Mouse (Mus musculus) intestine, postnatal 0 days (tissue): ENCODE data around the gene Wdr35. TPM values are rescaled to one million over a fixed set of nuclear protein-coding genes. Genes with fewer than 3 reads are reported as not detected.

ENCODE experiments used
- ATAC-seq: fragments of 200-750 bp; cut with Nextera tagmentation; 2 replicates; pipeline ENCODE4 v1.8.0; 2017; ENCODE audit warnings: mild to moderate bottlenecking, moderate TSS enrichment, moderate library complexity
- H3K27ac ChIP-seq: fragments of 300-500 bp; sonication (generic); 2 replicates; pipeline ENCODE4 v1.5.1; 2014; ENCODE audit warnings: mild to moderate bottlenecking, low read depth, low read length, moderate library complexity
- H3K27me3 ChIP-seq: fragments of 300-500 bp; sonication (generic); replicated peaks from 2 replicates; pipeline ENCODE4 v1.6.1; 2014; ENCODE audit warnings: low read length, mixed read lengths; ENCODE audit not compliant: control insufficient read depth, insufficient read depth
- H3K36me3 ChIP-seq: fragments of 300-500 bp; sonication (generic); 2 replicates; pipeline ENCODE4 v1.6.1; 2014; ENCODE audit warnings: mild to moderate bottlenecking, moderate library complexity; ENCODE audit not compliant: control insufficient read depth, insufficient read depth
- H3K4me1 ChIP-seq: fragments of 300-500 bp; sonication (generic); replicated peaks from 2 replicates; pipeline ENCODE4 v1.6.1; 2014; ENCODE audit warnings: antibody characterized with exemption, low read length, mixed read lengths; ENCODE audit not compliant: control insufficient read depth, insufficient read depth
- H3K4me2 ChIP-seq: fragments of 300-500 bp; sonication (generic); replicated peaks from 2 replicates; pipeline ENCODE4 v1.6.1; 2014; ENCODE audit warnings: low read depth, mild to moderate bottlenecking, moderate library complexity
- H3K4me3 ChIP-seq: fragments of 300-500 bp; sonication (generic); 2 replicates; pipeline ENCODE4 v1.5.1; 2014; ENCODE audit warnings: low read depth, low read length
- H3K9ac ChIP-seq: fragments of 300-500 bp; sonication (generic); 2 replicates; pipeline ENCODE4 v1.6.1; 2014; ENCODE audit warnings: mild to moderate bottlenecking, low read depth, low read length
- H3K9me3 ChIP-seq: fragments of 300-500 bp; sonication (generic); 2 replicates; pipeline ENCODE4 v1.6.1; 2016; ENCODE audit warnings: mixed run types; ENCODE audit not compliant: control insufficient read depth
- CTCF ChIP-seq: sonication (generic); IDR thresholded peaks from 2 replicates; pipeline ENCODE4 v1.5.1; 2016; ENCODE audit warnings: low read depth, mild to moderate bottlenecking, control low read depth, antibody characterized with exemption, moderate library complexity
- WGBS: fragments of 180-500 bp; shearing (Covaris S2); extraction: QIAGEN DNeasy Blood & Tissue Kit; methylation state at CpG from one replicate; pipeline ENCODE4 v1.1.7; 2014; 5-methylcytosine and 5-hydroxymethylcytosine counted together
- polyA plus RNA-seq: library from polyadenylated mRNA; unstranded; fragments of >200 nt; fragmentation: Nextera tagmentation; extraction: Ambion mirVana; gene quantifications from 2 replicates; pipeline ENCODE4 v1.2.1, GENCODE M21; 2015

Wdr35 gene
- polyA plus RNA-seq, 1 experiment from 2014 or later, result 2.5 TPM

- peak; percentile 99 for TF ChIP-seq CTCF
- Histone ChIP-seq H3K4me1 (no peaks in the 10 kb centered on the region), H3K4me3 (no peak overlapping the region), H3K9ac (no peak overlapping the region), H3K36me3 (no peaks in the 10 kb centered on the region), H3K9me3 (no peaks in the 10 kb centered on the region), H3K4me2 (no peak overlapping the region), H3K27ac (no peak overlapping the region), H3K27me3 (no peaks in the 10 kb centered on the region)
- 65% methylated on average over 8 of the region's 8 CpGs for WGBS
- peak; percentile 75 for ATAC-seq
Observed at GRCm38 (mm10) chr12:9052075-9052829, 78.6 kb downstream of the Wdr35 start.

GRCm38 (mm10) chr12:9053345-9053744 lies 79.7 kb downstream of the Wdr35 start:
- WGBS, result 66% methylated on average over 7 of the region's 7 CpGs
- H3K9ac ChIP-seq, result no peak overlapping the region
- TF ChIP-seq CTCF, result no peak
- H3K4me1 ChIP-seq, result no peaks in the 10 kb centered on the region
- no peaks in the 10 kb centered on the region for H3K27me3 ChIP-seq
- no peaks in the 10 kb centered on the region for H3K9me3 ChIP-seq
- H3K27ac ChIP-seq, result no peak overlapping the region
- no peak overlapping the region for H3K4me3 ChIP-seq
- H3K36me3 ChIP-seq, result no peaks in the 10 kb centered on the region
- H3K4me2 ChIP-seq, result no peak overlapping the region
- ATAC-seq, result no peak

GRCm38 (mm10) chr12:9054012-9054411 lies 80.3 kb downstream of the Wdr35 start:
- no peak for TF ChIP-seq CTCF

GRCm38 (mm10) chr12:9055269-9055668 lies 81.6 kb downstream of the Wdr35 start:
- Histone ChIP-seq H3K27me3 (no peaks in the 10 kb centered on the region), H3K4me2 (no peak overlapping the region), H3K9me3 (no peaks in the 10 kb centered on the region), H3K4me3 (no peak overlapping the region), H3K4me1 (no peaks in the 10 kb centered on the region), H3K9ac (no peak overlapping the region), H3K36me3 (no peaks in the 10 kb centered on the region), H3K27ac (no peak overlapping the region)
- no peak for ATAC-seq
- 51% methylated on average over 11 of the region's 11 CpGs for WGBS
- no peak for TF ChIP-seq CTCF

More at GRCm38 (mm10) chr12:9054012-9054411, 80.3 kb downstream of the Wdr35 start:
- Histone ChIP-seq H3K4me2 (no peak overlapping the region), H3K4me1 (no peaks in the 10 kb centered on the region), H3K27ac (no peak overlapping the region), H3K9me3 (no peaks in the 10 kb centered on the region), H3K36me3 (no peaks in the 10 kb centered on the region), H3K27me3 (no peaks in the 10 kb centered on the region), H3K4me3 (no peak overlapping the region), H3K9ac (no peak overlapping the region)
- ATAC-seq, result no peak
- WGBS, result 78% methylated on average over 2 of the region's 2 CpGs

- H3K27ac ChIP-seq, result no peak overlapping the region
Observed at GRCm38 (mm10) chr12:9059502-9059901, 85.8 kb downstream of the Wdr35 start.

GRCm38 (mm10) chr12:9059965-9060364 lies 86.3 kb downstream of the Wdr35 start:
- Histone ChIP-seq H3K4me3 (no peak overlapping the region), H3K27me3 (no peaks in the 10 kb centered on the region), H3K9me3 (no peaks in the 10 kb centered on the region), H3K4me2 (no peak overlapping the region), H3K9ac (no peak overlapping the region), H3K4me1 (no peaks in the 10 kb centered on the region), H3K36me3 (no peaks in the 10 kb centered on the region), H3K27ac (no peak overlapping the region)
- TF ChIP-seq CTCF, result no peak
- 79% methylated on average over 9 of the region's 9 CpGs for WGBS
- ATAC-seq, result no peak

More at GRCm38 (mm10) chr12:9059502-9059901, 85.8 kb downstream of the Wdr35 start:
- WGBS, result 85% methylated on average over 3 of the region's 3 CpGs
- Histone ChIP-seq H3K4me1 (no peaks in the 10 kb centered on the region), H3K9me3 (no peaks in the 10 kb centered on the region), H3K27me3 (no peaks in the 10 kb centered on the region), H3K4me3 (no peak overlapping the region), H3K36me3 (no peaks in the 10 kb centered on the region), H3K4me2 (no peak overlapping the region), H3K9ac (no peak overlapping the region)
- no peak for ATAC-seq
- TF ChIP-seq CTCF, result no peak
